Mouse (Mus musculus) hindbrain, embryonic 13.5 days (tissue): Measurements from ENCODE around the gene Nrg3. TPM values are rescaled to one million over a fixed set of nuclear protein-coding genes. Genes with fewer than 3 reads are reported as not detected.
A peak's percentile ranks its signal among the peaks of the same experiment; 100 is the strongest.

ENCODE experiments used
- ATAC-seq: fragments of 200-750 bp; cut with Nextera tagmentation; 2 replicates; pipeline ENCODE4 v1.8.0; 2017; ENCODE audit warnings: moderate TSS enrichment; ENCODE audit not compliant: low FRiP score
- H3K27ac ChIP-seq: fragments of 300-500 bp; sonication (generic); 2 replicates; pipeline ENCODE4 v1.5.1; 2015; ENCODE audit warnings: inconsistent platforms, mild to moderate bottlenecking, moderate library complexity
- H3K27me3 ChIP-seq: fragments of 300-500 bp; sonication (generic); 2 replicates; pipeline ENCODE4 v1.6.1; 2015; ENCODE audit warnings: mild to moderate bottlenecking, inconsistent platforms
- H3K36me3 ChIP-seq: fragments of 300-500 bp; sonication (generic); 2 replicates; pipeline ENCODE4 v1.6.1; 2015; ENCODE audit warnings: mild to moderate bottlenecking, inconsistent platforms
- H3K4me1 ChIP-seq: fragments of 300-500 bp; sonication (generic); replicated peaks from 2 replicates; pipeline ENCODE4 v1.6.1; 2015; ENCODE audit warnings: inconsistent platforms
- H3K4me2 ChIP-seq: fragments of 300-500 bp; sonication (generic); 2 replicates; pipeline ENCODE4 v1.6.1; 2015; ENCODE audit warnings: inconsistent platforms, mild to moderate bottlenecking, moderate library complexity
- H3K4me3 ChIP-seq: fragments of 300-500 bp; sonication (generic); 2 replicates; pipeline ENCODE4 v1.5.1; 2015; ENCODE audit warnings: mild to moderate bottlenecking, inconsistent platforms
- H3K9ac ChIP-seq: fragments of 300-500 bp; sonication (generic); 2 replicates; pipeline ENCODE4 v1.6.1; 2015; ENCODE audit warnings: mild to moderate bottlenecking, inconsistent platforms
- H3K9me3 ChIP-seq: fragments of 300-500 bp; sonication (generic); 2 replicates; pipeline ENCODE4 v1.6.1; 2016; ENCODE audit warnings: inconsistent platforms
- WGBS: fragments of 180-500 bp; shearing (Covaris S2); methylation state at CpG from one replicate; pipeline ENCODE4 v1.1.7; 2015; 5-methylcytosine and 5-hydroxymethylcytosine counted together
- polyA plus RNA-seq: library from polyadenylated mRNA; unstranded; fragments of >200 nt; fragmentation: Nextera tagmentation; extraction: Ambion mirVana; gene quantifications from 2 replicates; pipeline ENCODE4 v1.2.1, GENCODE M21; 2015

Nrg3 gene
- polyA plus RNA-seq, 1 experiment from 2014 or later: 8.1 TPM

DNA sequence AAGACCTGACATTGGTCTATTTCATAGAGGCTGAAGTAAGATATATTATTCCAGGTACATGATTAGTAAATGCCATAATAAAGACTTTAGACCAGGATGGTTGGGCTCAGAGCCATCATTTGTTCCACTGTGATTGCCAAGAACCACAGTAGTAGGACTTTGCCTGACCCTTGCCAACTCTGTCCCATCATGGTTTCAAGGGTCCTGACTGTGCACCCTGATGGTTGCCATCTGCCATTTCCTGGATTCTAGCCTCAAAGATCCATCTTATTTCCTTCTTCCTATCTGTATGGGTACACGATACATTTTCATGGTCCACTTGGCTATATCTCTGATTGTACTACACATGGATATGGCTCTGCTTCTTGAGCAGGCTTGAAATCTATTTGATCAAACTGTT, 625.3 kb downstream of the Nrg3 start:
- no peak overlapping the region for H3K27ac ChIP-seq
- H3K4me1 ChIP-seq: no peaks in the 10 kb centered on the region
- H3K27me3 ChIP-seq: no peaks in the 10 kb centered on the region
- H3K4me2 ChIP-seq: no peak overlapping the region
- H3K9me3 ChIP-seq: no peaks in the 10 kb centered on the region
- no peaks in the 10 kb centered on the region for H3K36me3 ChIP-seq
- no peak for ATAC-seq
- WGBS: 97% methylated on average over 1 of the region's 1 CpGs
- H3K4me3 ChIP-seq: no peak overlapping the region
- H3K9ac ChIP-seq: no peak overlapping the region

DNA sequence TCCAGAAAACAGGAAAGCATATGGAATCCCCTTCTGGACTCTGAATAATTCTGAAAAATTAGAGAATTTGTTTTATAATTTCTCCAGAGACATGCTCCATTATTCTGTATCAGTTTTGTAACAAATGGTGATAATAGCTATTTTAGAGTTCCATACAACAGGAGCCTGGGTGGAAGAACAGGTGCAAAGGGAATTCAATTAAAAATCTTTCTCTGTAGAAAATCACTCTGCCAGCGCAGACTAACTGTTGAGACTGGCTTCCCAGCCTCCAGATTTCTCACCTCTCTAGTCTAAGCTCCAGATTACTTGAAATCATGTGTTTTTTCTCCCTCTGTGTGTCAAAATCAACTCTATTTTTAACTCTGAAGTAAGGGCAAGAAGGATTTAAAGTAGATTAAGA, 625.8 kb downstream of the Nrg3 start:
- no peak for ATAC-seq
- no peaks in the 10 kb centered on the region for H3K27me3 ChIP-seq
- H3K36me3 ChIP-seq: no peaks in the 10 kb centered on the region
- H3K4me2 ChIP-seq: no peak overlapping the region
- no peaks in the 10 kb centered on the region for H3K9me3 ChIP-seq
- no peak overlapping the region for H3K4me3 ChIP-seq
- no peak overlapping the region for H3K9ac ChIP-seq
- no peak overlapping the region for H3K27ac ChIP-seq
- no peaks in the 10 kb centered on the region for H3K4me1 ChIP-seq
- WGBS: 90% methylated on average over 1 of the region's 1 CpGs

DNA sequence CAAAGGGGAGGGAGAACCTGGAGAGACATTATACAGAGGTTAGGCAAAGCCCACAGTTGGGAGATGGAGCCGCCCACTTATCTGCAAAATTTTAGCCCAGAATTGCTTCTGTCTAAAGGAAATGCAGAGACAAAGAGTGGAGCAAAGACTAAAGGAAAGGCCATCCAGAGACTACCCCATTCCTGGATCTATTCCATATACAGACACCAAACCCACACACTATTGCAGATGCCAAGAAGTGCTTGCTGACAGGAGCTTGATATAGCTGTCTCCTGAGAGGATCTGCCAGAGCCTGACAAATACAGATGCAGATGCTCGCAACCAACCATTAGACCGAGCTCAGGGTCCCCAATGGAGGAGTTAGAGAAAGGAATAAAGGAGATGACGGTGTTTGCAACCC, 637.9 kb downstream of the Nrg3 start:
- 84% methylated on average over 4 of the region's 4 CpGs for WGBS
- no peak for ATAC-seq
- H3K36me3 ChIP-seq: no peaks in the 10 kb centered on the region
- H3K27ac ChIP-seq: no peak overlapping the region
- H3K27me3 ChIP-seq: no peaks in the 10 kb centered on the region
- H3K4me3 ChIP-seq: no peak overlapping the region
- H3K4me1 ChIP-seq: no peaks in the 10 kb centered on the region
- H3K9ac ChIP-seq: no peak overlapping the region
- H3K4me2 ChIP-seq: no peak overlapping the region
- H3K9me3 ChIP-seq: no peaks in the 10 kb centered on the region

DNA sequence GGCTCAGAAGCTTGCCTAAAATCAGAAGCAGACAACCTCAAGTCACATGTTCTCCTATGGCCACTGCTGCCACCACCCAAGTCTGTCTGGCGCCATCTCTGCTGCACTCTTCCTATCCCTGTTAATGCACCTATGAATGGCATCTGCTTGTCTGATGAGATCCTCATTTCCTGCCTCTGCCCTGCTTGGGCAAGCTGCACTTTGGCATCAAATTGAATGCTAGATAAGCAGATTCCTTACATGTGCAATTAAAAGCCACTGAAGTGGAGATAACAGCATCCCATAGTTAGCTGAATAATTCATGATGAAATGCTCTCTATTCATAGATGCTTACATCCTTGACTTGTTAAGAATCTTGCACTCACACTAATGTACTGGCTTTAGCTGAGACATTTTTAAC, 648.0 kb downstream of the Nrg3 start:
- ATAC-seq: peak; percentile 52; the same call in 1 of the 2 replicates
- no peak overlapping the region for H3K27ac ChIP-seq
- H3K4me3 ChIP-seq: no peak overlapping the region
- H3K4me1 ChIP-seq: peaks cover 5% of the 10 kb centered on the region; the same call in 1 of the 2 replicates
- H3K27me3 ChIP-seq: no peaks in the 10 kb centered on the region
- H3K9ac ChIP-seq: no peak overlapping the region
- H3K9me3 ChIP-seq: no peaks in the 10 kb centered on the region
- H3K4me2 ChIP-seq: no peak overlapping the region
- 62% methylated on average over 1 of the region's 1 CpGs for WGBS
- H3K36me3 ChIP-seq: no peaks in the 10 kb centered on the region

DNA sequence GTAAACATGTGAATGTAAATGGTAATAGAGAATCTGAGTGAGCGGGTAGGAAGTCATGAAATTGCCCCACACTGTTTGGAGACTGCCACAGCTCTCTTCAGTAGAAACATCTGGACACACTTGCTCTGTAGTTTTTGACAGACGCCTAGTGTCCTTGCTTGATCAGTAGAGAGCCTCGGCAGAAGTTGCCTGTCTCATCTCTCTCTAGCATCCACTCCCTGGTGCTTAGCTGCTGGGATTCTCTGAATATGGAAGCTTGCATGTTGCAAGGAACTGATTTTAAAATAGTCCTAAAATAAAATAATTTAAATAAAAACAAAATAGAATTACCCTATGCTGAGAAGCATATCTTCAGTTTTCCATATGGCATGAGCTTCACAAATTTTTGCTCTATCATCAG, 675.9 kb downstream of the Nrg3 start:
- 81% methylated on average over 3 of the region's 3 CpGs for WGBS
- Histone ChIP-seq H3K4me1 (no peaks in the 10 kb centered on the region), H3K36me3 (no peaks in the 10 kb centered on the region), H3K27me3 (no peaks in the 10 kb centered on the region), H3K9me3 (no peaks in the 10 kb centered on the region), H3K4me3 (no peak overlapping the region), H3K4me2 (no peak overlapping the region), H3K9ac (no peak overlapping the region), H3K27ac (no peak overlapping the region)
- ATAC-seq: no peak

DNA sequence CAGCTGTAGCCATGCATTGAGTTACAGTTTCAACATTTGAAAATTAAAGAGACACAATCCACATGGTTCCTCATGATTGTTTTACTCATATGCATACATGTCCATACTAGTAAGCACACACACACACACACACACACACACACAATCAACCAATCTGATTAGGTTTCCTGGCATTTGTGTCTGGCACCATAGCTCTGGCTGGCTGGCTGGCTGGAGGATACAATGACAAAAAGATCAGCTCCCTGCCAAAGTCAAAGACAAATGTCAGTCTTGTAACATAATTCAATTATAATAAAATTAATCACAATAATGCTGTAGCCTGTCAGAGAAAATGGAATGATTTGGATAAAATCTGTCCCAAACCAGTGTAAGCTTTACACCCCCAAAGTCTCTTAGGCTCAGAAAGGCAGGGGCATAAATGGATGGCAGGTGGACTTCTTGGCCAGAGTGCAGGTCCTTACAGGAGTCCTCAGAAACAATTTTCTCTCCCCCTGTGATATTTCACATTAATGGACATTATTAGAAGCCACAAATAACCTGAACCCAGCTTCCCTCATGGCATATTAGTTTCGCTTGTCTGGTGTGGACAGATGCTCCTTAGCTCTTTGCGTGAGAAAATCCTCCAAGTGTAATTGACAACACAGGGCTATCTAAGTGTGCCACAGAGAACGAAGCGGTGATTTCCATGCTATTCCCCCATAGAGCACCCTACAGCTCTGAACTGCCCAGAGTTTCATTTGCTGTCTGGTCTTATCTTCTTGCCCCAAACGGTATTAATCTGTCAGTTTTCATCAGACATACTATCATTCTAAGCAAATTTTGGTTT, 697.4 kb downstream of the Nrg3 start:
- H3K27me3 ChIP-seq: no peaks in the 10 kb centered on the region
- no peak overlapping the region for H3K9ac ChIP-seq
- no peak overlapping the region for H3K4me2 ChIP-seq
- no peak overlapping the region for H3K4me3 ChIP-seq
- H3K36me3 ChIP-seq: no peaks in the 10 kb centered on the region
- no peak overlapping the region for H3K27ac ChIP-seq
- no peak for ATAC-seq
- 83% methylated on average over 5 of the region's 5 CpGs for WGBS
- H3K4me1 ChIP-seq: no peaks in the 10 kb centered on the region
- no peaks in the 10 kb centered on the region for H3K9me3 ChIP-seq

DNA sequence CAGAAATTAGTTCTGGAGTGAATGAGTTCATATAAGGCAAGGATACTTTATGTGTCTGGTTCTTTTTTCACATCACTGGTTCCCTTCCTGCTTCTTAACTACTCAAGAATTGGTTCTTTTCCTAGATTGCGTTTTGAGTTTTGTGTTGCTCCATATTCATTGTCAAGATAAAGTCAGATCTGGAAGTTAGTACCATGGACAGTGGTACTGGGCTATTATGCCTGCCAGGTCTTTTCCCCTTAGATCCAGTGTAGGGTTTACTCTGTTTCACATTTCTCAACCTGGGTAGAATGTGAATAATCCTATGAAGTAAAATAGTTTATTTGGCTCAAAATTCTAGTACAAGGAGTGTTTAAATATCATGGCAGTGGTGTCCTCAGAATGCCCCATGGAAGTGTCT, 698.1 kb downstream of the Nrg3 start:
- ATAC-seq: no peak
- no peak overlapping the region for H3K9ac ChIP-seq
- no peaks in the 10 kb centered on the region for H3K4me1 ChIP-seq
- H3K27ac ChIP-seq: no peak overlapping the region
- H3K9me3 ChIP-seq: no peaks in the 10 kb centered on the region
- no peaks in the 10 kb centered on the region for H3K27me3 ChIP-seq
- H3K4me3 ChIP-seq: no peak overlapping the region
- 72% methylated on average over 1 of the region's 1 CpGs for WGBS
- no peak overlapping the region for H3K4me2 ChIP-seq
- H3K36me3 ChIP-seq: no peaks in the 10 kb centered on the region

DNA sequence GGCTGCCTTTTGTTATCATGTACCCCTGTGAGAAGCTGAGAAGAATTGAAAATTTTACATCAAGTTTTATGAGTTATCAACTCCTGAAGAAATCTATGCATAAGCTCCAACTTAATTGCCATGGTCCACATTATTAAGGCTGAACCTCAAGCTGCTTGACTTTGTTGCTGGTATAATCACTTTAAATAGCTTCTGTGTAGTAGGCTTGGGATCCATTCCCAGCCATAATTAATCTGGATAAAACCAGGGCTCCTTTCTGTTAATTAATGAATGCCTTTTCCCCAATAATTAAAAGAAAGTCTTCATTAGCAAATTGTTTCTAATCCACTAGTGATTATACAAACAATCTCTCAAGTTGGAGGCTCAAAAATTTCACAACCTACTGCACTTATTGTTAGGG, 742.4 kb downstream of the Nrg3 start:
- H3K27ac ChIP-seq: no peak overlapping the region
- H3K4me3 ChIP-seq: no peak overlapping the region
- no peak overlapping the region for H3K9ac ChIP-seq
- no peaks in the 10 kb centered on the region for H3K36me3 ChIP-seq
- no peaks in the 10 kb centered on the region for H3K27me3 ChIP-seq
- H3K4me1 ChIP-seq: no peaks in the 10 kb centered on the region
- H3K4me2 ChIP-seq: no peak overlapping the region
- H3K9me3 ChIP-seq: no peaks in the 10 kb centered on the region
- no peak for ATAC-seq

DNA sequence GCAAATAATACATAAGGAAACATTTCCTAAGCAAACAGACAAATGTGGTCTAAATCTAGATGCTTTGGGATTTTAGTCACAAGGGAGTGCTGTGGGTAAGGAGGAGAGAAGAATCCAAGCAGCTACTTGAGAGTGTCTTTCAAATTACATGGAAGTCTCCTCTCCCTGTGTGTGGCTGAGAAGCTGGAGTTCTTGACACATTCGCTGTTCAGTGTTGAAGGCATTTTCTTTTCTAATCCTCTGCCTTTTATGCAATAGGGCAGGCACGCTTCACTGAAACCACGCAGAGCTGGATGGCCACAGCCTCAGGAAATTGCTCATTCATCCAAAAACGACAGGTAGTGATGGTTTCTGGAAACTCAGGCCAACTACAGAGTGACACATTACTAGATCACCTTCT, 769.0 kb downstream of the Nrg3 start:
- no peaks in the 10 kb centered on the region for H3K36me3 ChIP-seq
- no peak overlapping the region for H3K27ac ChIP-seq
- H3K4me3 ChIP-seq: no peak overlapping the region
- WGBS: 35% methylated on average over 4 of the region's 4 CpGs
- no peak overlapping the region for H3K9ac ChIP-seq
- peaks cover 5% of the 10 kb centered on the region for H3K4me1 ChIP-seq
- H3K4me2 ChIP-seq: no peak overlapping the region
- ATAC-seq: no peak
- H3K9me3 ChIP-seq: no peaks in the 10 kb centered on the region
- H3K27me3 ChIP-seq: no peaks in the 10 kb centered on the region

DNA sequence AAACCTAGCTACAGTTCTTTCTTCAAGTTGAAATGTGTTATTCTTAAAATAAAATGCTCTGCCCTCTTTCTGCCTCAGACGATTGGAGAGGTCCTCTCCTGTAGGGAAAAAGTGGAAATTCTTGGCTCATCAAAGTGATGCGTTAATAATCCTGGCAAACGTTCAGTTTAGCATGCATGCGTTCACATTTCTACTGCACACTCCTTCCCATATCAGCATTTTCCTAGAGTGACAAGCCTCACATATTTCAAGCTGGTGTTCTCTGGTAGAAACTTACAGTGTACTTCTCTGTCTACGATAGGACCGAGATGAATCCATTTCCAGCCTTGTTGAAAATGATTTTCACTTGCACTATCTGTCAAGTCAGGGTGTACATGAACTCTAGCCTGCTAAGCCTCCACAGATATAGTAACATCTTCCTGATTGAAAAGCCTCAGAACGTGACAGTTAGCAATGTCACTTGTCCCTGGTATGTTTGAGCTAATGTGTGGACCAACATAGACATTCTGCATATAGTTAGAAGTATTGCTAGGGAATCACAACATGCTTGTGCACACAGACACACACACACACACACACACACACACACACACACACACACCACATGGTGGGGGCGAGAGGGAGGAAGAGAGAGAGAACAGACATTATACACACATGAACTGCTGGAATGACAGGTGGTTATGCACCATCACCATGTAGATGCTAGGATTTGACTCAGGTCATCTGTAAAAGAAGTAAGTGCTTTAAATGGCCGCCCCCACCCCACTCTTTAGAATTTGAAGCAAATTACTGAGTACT, 770.1 kb downstream of the Nrg3 start:
- Histone ChIP-seq H3K27me3 (no peaks in the 10 kb centered on the region), H3K4me2 (no peak overlapping the region), H3K27ac (no peak overlapping the region), H3K9ac (no peak overlapping the region), H3K4me1 (peaks cover 5% of the 10 kb centered on the region), H3K9me3 (no peaks in the 10 kb centered on the region), H3K4me3 (no peak overlapping the region), H3K36me3 (no peaks in the 10 kb centered on the region)
- no peak for ATAC-seq
- 80% methylated on average over 9 of the region's 9 CpGs for WGBS

DNA sequence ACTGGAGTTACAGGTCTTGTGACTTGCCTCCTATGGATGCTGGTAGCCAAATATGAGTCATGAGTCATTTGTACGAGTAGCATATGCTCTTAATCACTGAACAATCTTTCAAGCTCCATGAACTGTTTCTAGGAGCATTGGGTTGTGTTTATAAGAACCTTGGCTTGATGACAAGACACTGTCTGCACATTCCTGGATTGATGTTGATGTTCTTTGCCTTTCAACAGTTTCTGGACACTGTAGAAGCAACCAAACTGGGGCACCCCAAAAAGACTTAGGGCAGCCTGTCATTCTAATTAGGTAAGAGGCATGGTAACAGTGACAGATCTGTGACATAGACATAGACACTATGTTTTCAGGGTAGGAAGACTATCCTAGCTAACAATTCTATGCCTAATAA, 771.5 kb downstream of the Nrg3 start:
- Histone ChIP-seq H3K9me3 (no peaks in the 10 kb centered on the region), H3K4me2 (no peak overlapping the region), H3K4me3 (no peak overlapping the region), H3K4me1 (peaks cover 5% of the 10 kb centered on the region), H3K9ac (no peak overlapping the region), H3K27me3 (no peaks in the 10 kb centered on the region), H3K36me3 (no peaks in the 10 kb centered on the region), H3K27ac (no peak overlapping the region)
- no peak for ATAC-seq
- WGBS: 66% methylated on average over 1 of the region's 1 CpGs

DNA sequence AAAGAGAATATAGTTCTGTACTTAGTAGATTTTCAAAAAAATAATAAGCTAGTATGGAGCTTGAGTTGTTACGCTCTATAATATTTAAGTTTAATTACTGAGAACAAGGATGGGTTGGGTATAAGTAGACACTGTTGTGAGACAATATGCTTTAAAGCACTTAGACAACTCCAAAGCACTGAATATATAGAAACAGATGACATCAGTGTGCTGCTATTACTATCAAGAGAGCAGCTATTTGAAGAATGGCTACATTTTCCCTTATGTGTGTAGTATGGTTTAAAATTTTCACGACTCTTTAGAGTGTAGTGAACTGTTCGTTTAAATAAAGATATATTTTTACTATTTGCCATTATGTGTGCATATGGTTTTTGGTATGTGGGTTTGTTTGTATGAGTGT, 771.9 kb downstream of the Nrg3 start:
- H3K4me2 ChIP-seq: no peak overlapping the region
- H3K27me3 ChIP-seq: no peaks in the 10 kb centered on the region
- no peaks in the 10 kb centered on the region for H3K36me3 ChIP-seq
- 92% methylated on average over 3 of the region's 3 CpGs for WGBS
- ATAC-seq: no peak
- no peaks in the 10 kb centered on the region for H3K9me3 ChIP-seq
- H3K9ac ChIP-seq: no peak overlapping the region
- H3K27ac ChIP-seq: no peak overlapping the region
- H3K4me1 ChIP-seq: peaks cover 5% of the 10 kb centered on the region
- no peak overlapping the region for H3K4me3 ChIP-seq

DNA sequence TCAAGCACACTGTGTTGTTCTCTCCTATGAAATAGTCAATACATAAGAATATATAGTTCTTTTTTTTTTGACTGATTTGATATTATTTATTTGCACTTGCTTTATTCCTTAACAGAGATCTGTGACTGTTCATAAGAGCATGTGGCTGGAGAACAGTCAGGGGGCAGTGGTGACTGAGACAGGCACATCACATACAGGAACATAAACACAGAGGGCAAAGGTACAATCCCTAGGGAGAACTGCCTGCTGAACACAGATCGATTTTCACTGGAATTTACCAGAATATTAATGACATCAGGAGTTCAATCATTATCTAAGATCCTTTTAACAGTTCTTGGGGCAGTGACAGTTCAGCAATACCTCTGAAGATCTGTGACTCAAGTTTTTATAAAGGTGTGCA, 812.9 kb downstream of the Nrg3 start:
- Histone ChIP-seq H3K27ac (no peak overlapping the region), H3K4me3 (no peak overlapping the region), H3K9me3 (no peaks in the 10 kb centered on the region), H3K4me2 (no peak overlapping the region), H3K4me1 (no peaks in the 10 kb centered on the region), H3K9ac (no peak overlapping the region), H3K27me3 (no peaks in the 10 kb centered on the region), H3K36me3 (no peaks in the 10 kb centered on the region)
- 56% methylated on average over 1 of the region's 1 CpGs for WGBS
- ATAC-seq: no peak
